Mouse (Mus musculus): ENCODE results near the gene Fndc3a. TPM values are rescaled to one million over a fixed set of nuclear protein-coding genes. Genes with fewer than 3 reads are reported as not detected.

Gene Fndc3a
- polyA plus RNA-seq, 1 experiment from 2014 or later: 37.9 TPM

DNA sequence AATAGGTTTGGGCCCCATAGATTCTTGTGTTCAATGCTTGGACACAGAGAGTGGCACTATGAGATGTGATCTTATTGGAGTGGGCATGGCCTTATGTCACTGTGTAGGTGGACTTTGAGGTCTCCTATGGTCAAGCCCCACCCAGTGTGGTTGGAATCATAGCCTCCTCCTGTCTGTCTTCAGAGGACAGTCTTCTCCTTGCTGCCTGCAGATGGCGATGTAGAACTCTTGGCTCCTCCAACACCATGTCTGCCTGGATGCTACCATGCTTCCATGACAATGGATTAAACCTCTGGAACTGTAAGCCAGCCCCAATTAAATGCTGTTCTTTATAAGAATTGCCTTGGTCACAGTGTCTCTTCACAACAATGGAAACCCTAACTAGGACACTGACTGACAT is 204.8 kb downstream of the Fndc3a start:
- CTCF ChIA-PET: interaction anchor here (1.0 to 1.4 kb wide), 2 partner anchors 9 to 29 kb away, joined by 3 to 4 read pairs; no protein-coding TSS in a partner anchor
- peaks cover 5% of the 10 kb centered on the region for H3K27me3 ChIP-seq
- in situ Hi-C loops (cut with MboI; ENCODE audit: low pct_unique_long_range_greater_than_20kb): no loop called here
- DNase-seq (ENCODE audit: low read depth, low spot score): no peak
- no peak for ATAC-seq
- peak; percentile 40 for TF ChIP-seq CTCF (IDR thresholded peaks at IDR 0.05)
- POLR2A ChIA-PET: interaction anchor here (0.6 kb wide), 1 partner anchor 13 kb away, joined by 3 read pairs; no protein-coding TSS in a partner anchor

DNA sequence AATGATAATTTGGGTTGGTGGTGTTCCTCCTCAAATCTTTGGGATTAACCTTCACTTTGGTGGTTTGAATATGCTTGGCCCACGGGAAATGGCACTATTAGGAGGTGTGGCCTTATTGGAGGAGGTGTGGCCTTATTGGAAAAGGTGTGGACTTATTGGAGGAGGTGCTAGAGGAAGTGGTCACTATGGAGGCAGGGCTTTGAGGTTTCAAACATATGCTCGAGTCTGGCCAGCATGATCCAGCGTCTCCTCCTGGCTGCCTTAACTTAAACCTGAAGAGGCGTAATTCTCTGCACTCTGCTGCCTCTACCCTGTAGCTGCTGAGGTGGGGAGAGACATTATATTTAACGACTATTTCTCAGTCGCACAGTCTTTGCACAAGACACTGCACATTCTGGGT is 206.6 kb downstream of the Fndc3a start:
- ATAC-seq (no peak), DNase-seq (ENCODE audit: low read depth, low spot score) (no peak)
- ChIA-PET POLR2A (no interaction called here), CTCF (no interaction called here)
- in situ Hi-C loops (cut with MboI; ENCODE audit: low pct_unique_long_range_greater_than_20kb): no loop called here
- TF ChIP-seq CTCF (IDR thresholded peaks at IDR 0.05): no peak
- H3K27me3 ChIP-seq: peaks cover 6% of the 10 kb centered on the region

DNA sequence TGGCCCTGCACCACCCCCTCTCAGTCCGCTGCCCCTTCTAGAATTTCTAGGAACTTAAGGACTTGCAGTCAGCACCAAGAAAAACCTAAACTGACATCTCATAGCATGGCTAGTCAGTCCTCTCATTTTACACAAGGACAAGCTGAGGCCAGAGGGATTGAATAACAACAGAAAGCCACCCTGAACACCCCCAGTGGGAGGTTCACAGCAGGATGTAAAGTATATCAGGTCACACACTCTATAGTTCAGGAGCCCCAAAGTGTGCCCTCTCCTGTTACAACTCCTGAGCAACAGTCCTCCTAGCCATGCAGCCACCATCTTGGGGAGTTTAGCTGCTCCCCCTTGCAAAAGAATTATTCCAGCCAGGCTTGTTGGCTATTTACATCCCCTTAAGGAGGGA is 216.0 kb downstream of the Fndc3a start:
- no peak for TF ChIP-seq CTCF (IDR thresholded peaks at IDR 0.05)

DNA sequence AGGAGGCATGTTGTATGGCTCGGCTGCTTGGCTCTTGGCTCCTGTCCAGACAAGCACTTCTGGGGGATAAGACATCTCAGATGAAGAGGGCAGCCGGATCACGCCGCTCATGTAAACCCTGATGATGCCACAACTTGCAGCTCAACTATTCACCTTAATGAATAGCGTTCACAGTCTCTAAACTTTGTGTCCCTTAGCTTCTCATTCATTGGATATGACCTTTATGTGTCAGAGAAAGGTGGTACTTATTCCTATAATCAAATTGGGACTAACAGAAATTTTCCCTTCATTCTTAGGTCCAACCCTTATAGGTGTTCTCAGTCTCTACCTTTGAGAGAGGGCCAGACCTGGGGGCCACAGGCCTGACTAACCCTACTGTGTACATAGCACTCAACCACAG is 218.1 kb downstream of the Fndc3a start, which contains the start of gene Gm9195:
Gm9195 (minus strand) TSS at position 101 of the 400 bp plus-strand sequence.
- CTCF ChIA-PET: no interaction called here
- no peak for ATAC-seq
- no peak for TF ChIP-seq CTCF (IDR thresholded peaks at IDR 0.05)
- H3K27me3 ChIP-seq: peaks cover 11% of the 10 kb centered on the region
- POLR2A ChIA-PET: no interaction called here
- DNase-seq (ENCODE audit: low read depth, low spot score): no peak
- in situ Hi-C loops (cut with MboI; ENCODE audit: low pct_unique_long_range_greater_than_20kb): no loop called here

More for the DNA sequence above, 216.0 kb downstream of the Fndc3a start:
- in situ Hi-C loops (cut with MboI; ENCODE audit: low pct_unique_long_range_greater_than_20kb): no loop called here
- DNase-seq (ENCODE audit: low read depth, low spot score): no peak
- H3K27me3 ChIP-seq: peaks cover 25% of the 10 kb centered on the region
- ATAC-seq: no peak
- ChIA-PET POLR2A (no interaction called here), CTCF (no interaction called here)

DNA sequence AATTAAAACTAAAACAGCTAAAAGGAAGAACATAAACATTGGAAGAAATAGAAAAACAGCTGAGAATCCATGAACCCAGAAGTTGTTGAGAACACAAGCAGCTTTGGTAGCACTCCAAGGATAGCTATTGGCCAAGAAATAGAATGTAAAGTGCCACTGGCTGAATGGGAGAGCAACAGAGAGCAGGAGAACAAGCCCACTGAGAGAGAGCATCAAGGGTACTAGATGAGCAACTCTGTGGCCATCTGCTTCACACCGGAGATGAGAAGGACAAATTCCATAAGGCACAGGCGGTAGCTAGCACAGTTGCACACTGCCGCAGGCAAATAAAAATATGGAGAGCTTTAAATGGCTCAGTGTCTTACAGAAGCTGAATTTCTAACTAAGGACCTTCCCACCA is 219.4 kb downstream of the Fndc3a start:
- H3K27me3 ChIP-seq: peaks cover 8% of the 10 kb centered on the region
- CTCF ChIA-PET: no interaction called here
- DNase-seq (ENCODE audit: low read depth, low spot score) (no peak), ATAC-seq (no peak)
- no peak for TF ChIP-seq CTCF (IDR thresholded peaks at IDR 0.05)
- POLR2A ChIA-PET: no interaction called here
- in situ Hi-C loops (cut with MboI; ENCODE audit: low pct_unique_long_range_greater_than_20kb): no loop called here

Other genes starting within 250 kb of the Fndc3a start
- gene Gm9195, start 218.2 kb downstream of the Fndc3a start, polyA plus RNA-seq (2021): not detected

Measured in Patski (cell line).